In the genomic region with DNA sequence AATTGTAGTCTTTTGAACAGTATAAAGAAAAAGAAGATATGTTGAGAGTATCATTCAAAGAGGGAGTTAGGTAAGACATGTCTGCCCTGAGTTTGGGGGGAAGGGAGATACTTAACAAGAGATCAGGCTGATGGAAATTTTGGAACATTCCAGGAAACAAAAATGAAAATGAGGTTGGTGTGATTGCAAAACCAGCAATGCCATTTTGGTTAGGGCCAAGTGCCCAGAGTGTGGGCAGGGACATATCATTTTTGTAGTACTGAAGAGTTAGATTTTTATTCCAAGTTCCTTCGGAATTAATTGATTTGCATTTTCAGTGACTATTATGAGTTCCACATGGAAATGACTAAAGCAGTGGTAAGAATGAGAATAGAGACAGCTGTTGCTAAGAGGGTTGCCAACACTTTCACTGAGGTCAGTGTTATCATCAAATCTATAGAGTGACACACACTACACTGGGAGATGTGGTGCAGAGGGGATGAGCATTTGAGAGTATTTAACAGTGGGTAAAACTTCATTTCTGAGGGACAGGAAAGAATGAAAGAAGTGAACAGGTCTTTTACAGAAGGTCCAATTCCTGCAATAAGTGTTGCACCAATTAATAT, we compare ENCODE assay signal across 17 mouse cellular contexts.
"Had no signal": no experiment of that assay in that cellular context is flagged by ENCODE, and none has a peak within 500 bp of the region (broad histone marks: within the 10 kb centered on the region; RNA-seq: fewer than 3 reads in every experiment).

No protein-coding gene starts in this region.

- DNase-seq: liver, postnatal 0 days; lung, adult 2 months; lung, postnatal 14 days; lung, postnatal 36 days; midbrain, embryonic 14.5 days; right cerebral cortex, postnatal 14 days; thymus, adult 18-20 months; thymus, postnatal 14 days; thymus, postnatal 36 days had no signal

- H3K36me3 ChIP-seq: lung, embryonic 15.5 days; neural tube, embryonic 12.5 days; stomach, embryonic 15.5 days had no signal

- H3K27ac ChIP-seq: lung, embryonic 15.5 days; macrophage; neural tube, embryonic 12.5 days; stomach, embryonic 15.5 days had no signal

- H3K27me3 ChIP-seq: lung, embryonic 15.5 days; megakaryocyte, embryonic 14.5 days; neural tube, embryonic 12.5 days; stomach, embryonic 15.5 days had no signal

- H3K9me3 ChIP-seq: lung, embryonic 15.5 days; megakaryocyte, embryonic 14.5 days; neural tube, embryonic 12.5 days; stomach, embryonic 15.5 days had no signal

- H3K9ac ChIP-seq: liver, postnatal 0 days; lung, embryonic 15.5 days; neural tube, embryonic 12.5 days; stomach, embryonic 15.5 days had no signal

- ATAC-seq: liver, postnatal 0 days; lung, postnatal 0 days; midbrain, embryonic 16.5 days had no signal

- H3K4me3 ChIP-seq: lung, embryonic 15.5 days; megakaryocyte, embryonic 14.5 days; neural tube, embryonic 12.5 days; stomach, embryonic 15.5 days had no signal

- H3K4me1 ChIP-seq: lung, embryonic 15.5 days; megakaryocyte, embryonic 14.5 days; neural tube, embryonic 12.5 days; stomach, embryonic 15.5 days had no signal

- H3K4me2 ChIP-seq: lung, embryonic 15.5 days; midbrain, embryonic 11.5 days; neural tube, embryonic 12.5 days; stomach, embryonic 15.5 days had no signal
